In genomic region chr14:56097597-56097996, GRCm38 (mm10) we compare ENCODE assay signal across 27 mouse cellular contexts. TPM values are rescaled to one million over a fixed set of nuclear protein-coding genes. Genes with fewer than 3 reads are reported as not detected.
DNase-seq lines count a peak whose midpoint lies in the region; ATAC-seq and TF ChIP-seq lines count a peak whose summit lies in the region.
"Had no signal": no experiment of that assay in that cellular context is flagged by ENCODE, and none has a peak within 500 bp of the region (broad histone marks: within the 10 kb centered on the region; RNA-seq: fewer than 3 reads in every experiment).

No protein-coding gene starts in this region.

- 18% methylated on average over 1 of the region's 1 CpGs for WGBS in heart, embryonic 12.5 days
- 15% methylated on average over 1 of the region's 1 CpGs for WGBS in heart, postnatal 0 days
- 17% methylated on average over 1 of the region's 1 CpGs for WGBS in heart, adult 2 months
- 79% methylated on average over 1 of the region's 1 CpGs for WGBS in lung, embryonic 16.5 days

- peak overlapping the region; percentile 48 for H3K27ac ChIP-seq in heart, embryonic 12.5 days (ENCODE audit: poor library complexity, severe bottlenecking)
- H3K27ac ChIP-seq in heart, postnatal 0 days (ENCODE audit: low read depth): no peak overlapping the region
- no peak overlapping the region for H3K27ac ChIP-seq in heart, adult 2 months
- H3K27ac ChIP-seq in lung, embryonic 16.5 days (ENCODE audit: low read length): no peak overlapping the region
- H3K27ac ChIP-seq: embryonic facial prominence, embryonic 10.5 days; forebrain, embryonic 13.5 days; gastrocnemius, adult 2 months; hindbrain, embryonic 10.5 days; hindbrain, embryonic 14.5 days had no signal

- TF ChIP-seq EP300 in heart, postnatal 0 days (IDR thresholded peaks at IDR 0.05; ENCODE audit: low read depth): no peak
- no peak for TF ChIP-seq EP300 in heart, adult 2 months (IDR thresholded peaks at IDR 0.05; ENCODE audit: insufficient read depth, low read depth, low read length)

- H3K27me3 ChIP-seq in heart, embryonic 12.5 days (replicated peaks): no peaks in the 10 kb centered on the region
- H3K27me3 ChIP-seq in heart, postnatal 0 days (ENCODE audit: control insufficient read depth, insufficient read depth, low read length): no peaks in the 10 kb centered on the region
- H3K27me3 ChIP-seq in heart, adult 2 months (ENCODE audit: control insufficient read depth, insufficient read depth, low read length): no peaks in the 10 kb centered on the region
- H3K27me3 ChIP-seq in lung, embryonic 16.5 days (ENCODE audit: control insufficient read depth, insufficient read depth, low read depth, low read length): no peaks in the 10 kb centered on the region
- H3K27me3 ChIP-seq: forebrain, embryonic 13.5 days had no signal

- no peak for TF ChIP-seq CTCF in heart, postnatal 0 days (IDR thresholded peaks at IDR 0.05; ENCODE audit: low read depth)
- no peak for TF ChIP-seq CTCF in heart, adult 2 months (IDR thresholded peaks at IDR 0.05)

- peak; percentile 84 for ATAC-seq in heart, embryonic 12.5 days (ENCODE audit: insufficient number of reproducible peaks, low FRiP score)
- ATAC-seq in heart, postnatal 0 days (ENCODE audit: insufficient read depth, low read depth): peak; percentile 66
- 0 out of 2 replicates have a peak, but pooled peaks have one; percentile 10 for ATAC-seq in lung, embryonic 16.5 days (ENCODE audit: low read depth)
- ATAC-seq: forebrain, embryonic 13.5 days; forebrain, postnatal 0 days; intestine, postnatal 0 days had no signal

- H3K36me3 ChIP-seq in heart, embryonic 12.5 days: no peaks in the 10 kb centered on the region
- H3K36me3 ChIP-seq in heart, postnatal 0 days (replicated peaks; ENCODE audit: control insufficient read depth, insufficient read depth, low read length): no peaks in the 10 kb centered on the region
- H3K36me3 ChIP-seq in heart, adult 2 months (ENCODE audit: control insufficient read depth, insufficient read depth, low read length): no peaks in the 10 kb centered on the region
- H3K36me3 ChIP-seq in lung, embryonic 16.5 days (ENCODE audit: control insufficient read depth, insufficient read depth, low read length): no peaks in the 10 kb centered on the region
- H3K36me3 ChIP-seq: embryonic facial prominence, embryonic 10.5 days; hindbrain, embryonic 10.5 days had no signal

- H3K79me2 ChIP-seq in heart, adult 2 months (replicated peaks; ENCODE audit: control insufficient read depth, insufficient read depth, low read length): no peaks in the 10 kb centered on the region

- H3K9ac ChIP-seq in heart, embryonic 12.5 days: no peak overlapping the region
- no peak overlapping the region for H3K9ac ChIP-seq in heart, postnatal 0 days (replicated peaks; ENCODE audit: low read depth, low read length)
- no peak overlapping the region for H3K9ac ChIP-seq in heart, adult 2 months (ENCODE audit: low read depth, low read length)
- H3K9ac ChIP-seq in lung, embryonic 16.5 days (ENCODE audit: low read length): no peak overlapping the region
- H3K9ac ChIP-seq: forebrain, embryonic 13.5 days; forebrain, postnatal 0 days; hindbrain, embryonic 14.5 days had no signal

- H3K4me3 ChIP-seq in heart, embryonic 12.5 days: no peak overlapping the region
- no peak overlapping the region for H3K4me3 ChIP-seq in heart, postnatal 0 days (ENCODE audit: low read depth, low read length)
- no peak overlapping the region for H3K4me3 ChIP-seq in heart, adult 2 months
- H3K4me3 ChIP-seq in lung, embryonic 16.5 days (ENCODE audit: low read length): no peak overlapping the region
- H3K4me3 ChIP-seq: embryonic facial prominence, embryonic 10.5 days; forebrain, embryonic 13.5 days; gastrocnemius, adult 2 months; hindbrain, embryonic 10.5 days had no signal

- intact Hi-C loops in heart, adult 2 months (cut with DNase I): no loop called here

- H3K4me1 ChIP-seq in heart, embryonic 12.5 days (replicated peaks): peaks cover 9% of the 10 kb centered on the region
- H3K4me1 ChIP-seq in heart, postnatal 0 days (ENCODE audit: control insufficient read depth, insufficient read depth): no peaks in the 10 kb centered on the region
- no peaks in the 10 kb centered on the region for H3K4me1 ChIP-seq in heart, adult 2 months (ENCODE audit: control insufficient read depth, insufficient read depth, low read length)
- H3K4me1 ChIP-seq in lung, embryonic 16.5 days (replicated peaks; ENCODE audit: control insufficient read depth, insufficient read depth, low read length): no peaks in the 10 kb centered on the region
- H3K4me1 ChIP-seq: embryonic facial prominence, embryonic 10.5 days; forebrain, embryonic 13.5 days; hindbrain, embryonic 10.5 days had no signal

- no peaks in the 10 kb centered on the region for H3K9me3 ChIP-seq in heart, embryonic 12.5 days (replicated peaks)
- no peaks in the 10 kb centered on the region for H3K9me3 ChIP-seq in heart, postnatal 0 days (replicated peaks; ENCODE audit: control insufficient read depth, low read length)
- no peaks in the 10 kb centered on the region for H3K9me3 ChIP-seq in lung, embryonic 16.5 days (ENCODE audit: control insufficient read depth, low read length)
- H3K9me3 ChIP-seq: embryonic facial prominence, embryonic 10.5 days; forebrain, embryonic 13.5 days; hindbrain, embryonic 10.5 days had no signal

- DNase-seq in heart, adult 9 months (ENCODE audit: low spot score in 2 of 2): no peak
- peak; percentile 30 for DNase-seq in heart, postnatal 0 days (ENCODE audit: low spot score)
- DNase-seq in heart, adult 2 months: no peak
- no peak for DNase-seq in lung, adult 18-20 months
- DNase-seq in yolk sac, embryonic 10.5 days (ENCODE audit: low spot score): peak; percentile 20
- no peak for DNase-seq in adipocyte (ENCODE audit: low spot score)
- DNase-seq: adrenal gland, postnatal 14 days; B cell, adult 2 months; cerebellum, adult 11-12 months; cerebellum, adult 9-10 months; cerebellum, postnatal 25 days; forebrain, postnatal 0 days; gastrocnemius, adult 2 months; gastrocnemius, postnatal 25 days; kidney, adult 8-10 months had no signal

- TF ChIP-seq POLR2A in heart, adult 2 months (IDR thresholded peaks at IDR 0.05; ENCODE audit: insufficient read depth, low read depth, low read length): no peak

- no peak overlapping the region for H3K4me2 ChIP-seq in heart, embryonic 12.5 days
- no peak overlapping the region for H3K4me2 ChIP-seq in heart, postnatal 0 days (ENCODE audit: low read depth, low read length)
- no peak overlapping the region for H3K4me2 ChIP-seq in lung, embryonic 16.5 days (ENCODE audit: low read depth, low read length)
- H3K4me2 ChIP-seq: forebrain, embryonic 13.5 days; hindbrain, embryonic 14.5 days had no signal

RNA-seq across cellular contexts. Expression of gene Ctsg, which starts 4.8 kb away (rescaled TPM):
- polyA plus RNA-seq in heart, embryonic 12.5 days (2016; fragmentation: Nextera tagmentation; extraction: Ambion mirVana): 0.34 TPM in 1 of 2 replicates, not detected in the other
- total RNA-seq in heart, postnatal 0 days (2014; rRNA removed; ENCODE audit: low replicate concordance): not detected in 2 replicates
- polyA plus RNA-seq in heart, postnatal 0 days (2015; fragmentation: Nextera tagmentation; extraction: Ambion mirVana): 0.15 and 0.23 TPM in 2 replicates
- total RNA-seq in heart, adult 2 months (2021): not detected
- not detected in 2 replicates for polyA plus RNA-seq in heart, adult 2 months (2012; rRNA removed)
- 0.35 TPM in 1 of 2 replicates, not detected in the other for polyA plus RNA-seq in lung, embryonic 16.5 days (2015; fragmentation: Nextera tagmentation; extraction: Ambion mirVana)
- total RNA-seq: adrenal gland, adult 18-20 months; adrenal gland, postnatal 14 days; forebrain, postnatal 0 days; gastrocnemius, adult 2 months; gastrocnemius, postnatal 25 days; MEL had no signal
- polyA plus RNA-seq: cortical plate, adult 2 months; embryonic facial prominence, embryonic 10.5 days; forebrain, embryonic 13.5 days; hindbrain, embryonic 10.5 days; hindbrain, embryonic 14.5 days; intestine, postnatal 0 days had no signal

RNA-seq across cellular contexts. Expression of gene Mcpt8, which starts 12.5 kb away (rescaled TPM):
- polyA plus RNA-seq in heart, embryonic 12.5 days (2016; fragmentation: Nextera tagmentation; extraction: Ambion mirVana): not detected in 2 replicates
- total RNA-seq in heart, postnatal 0 days (2014; rRNA removed; ENCODE audit: low replicate concordance): not detected in 2 replicates
- 0.22 and 0.38 TPM in 2 replicates for polyA plus RNA-seq in heart, postnatal 0 days (2015; fragmentation: Nextera tagmentation; extraction: Ambion mirVana)
- total RNA-seq in heart, adult 2 months (2021): not detected
- polyA plus RNA-seq in heart, adult 2 months (2012; rRNA removed): 0.23 TPM in 1 of 2 replicates, not detected in the other
- polyA plus RNA-seq in lung, embryonic 16.5 days (2015; fragmentation: Nextera tagmentation; extraction: Ambion mirVana): 0.79 and 1.0 TPM in 2 replicates
- total RNA-seq: adrenal gland, adult 18-20 months; forebrain, postnatal 0 days; gastrocnemius, adult 2 months; gastrocnemius, postnatal 25 days; MEL had no signal
- polyA plus RNA-seq: cortical plate, adult 2 months; embryonic facial prominence, embryonic 10.5 days; forebrain, embryonic 13.5 days; forebrain, postnatal 0 days; hindbrain, embryonic 10.5 days; hindbrain, embryonic 14.5 days; intestine, postnatal 0 days had no signal

RNA-seq across cellular contexts. Expression of gene Gzme, which starts 22.8 kb away (rescaled TPM):
- not detected in 2 replicates for polyA plus RNA-seq in heart, embryonic 12.5 days (2016; fragmentation: Nextera tagmentation; extraction: Ambion mirVana)
- not detected in 2 replicates for total RNA-seq in heart, postnatal 0 days (2014; rRNA removed; ENCODE audit: low replicate concordance)
- polyA plus RNA-seq in heart, postnatal 0 days (2015; fragmentation: Nextera tagmentation; extraction: Ambion mirVana): not detected in 2 replicates
- not detected for total RNA-seq in heart, adult 2 months (2021)
- polyA plus RNA-seq in heart, adult 2 months (2012; rRNA removed): not detected in 2 replicates
- not detected in 2 replicates for polyA plus RNA-seq in lung, embryonic 16.5 days (2015; fragmentation: Nextera tagmentation; extraction: Ambion mirVana)
- total RNA-seq: adrenal gland, adult 18-20 months; adrenal gland, postnatal 14 days; forebrain, postnatal 0 days; gastrocnemius, adult 2 months; gastrocnemius, postnatal 25 days; granulocyte monocyte progenitor cell, adult 5-6 weeks; MEL had no signal
- polyA plus RNA-seq: cortical plate, adult 2 months; embryonic facial prominence, embryonic 10.5 days; forebrain, embryonic 13.5 days; forebrain, postnatal 0 days; hindbrain, embryonic 10.5 days; hindbrain, embryonic 14.5 days; intestine, postnatal 0 days had no signal

RNA-seq across cellular contexts. Expression of gene Gzmd, which starts 34.8 kb away (rescaled TPM):
- not detected in 2 replicates for polyA plus RNA-seq in heart, embryonic 12.5 days (2016; fragmentation: Nextera tagmentation; extraction: Ambion mirVana)
- not detected in 2 replicates for total RNA-seq in heart, postnatal 0 days (2014; rRNA removed; ENCODE audit: low replicate concordance)
- not detected in 2 replicates for polyA plus RNA-seq in heart, postnatal 0 days (2015; fragmentation: Nextera tagmentation; extraction: Ambion mirVana)
- not detected for total RNA-seq in heart, adult 2 months (2021)
- polyA plus RNA-seq in heart, adult 2 months (2012; rRNA removed): not detected in 2 replicates
- polyA plus RNA-seq in lung, embryonic 16.5 days (2015; fragmentation: Nextera tagmentation; extraction: Ambion mirVana): not detected in 2 replicates
- total RNA-seq: adrenal gland, adult 18-20 months; adrenal gland, postnatal 14 days; forebrain, postnatal 0 days; gastrocnemius, adult 2 months; gastrocnemius, postnatal 25 days; granulocyte monocyte progenitor cell, adult 5-6 weeks; MEL had no signal
- polyA plus RNA-seq: cortical plate, adult 2 months; embryonic facial prominence, embryonic 10.5 days; embryonic facial prominence, embryonic 14.5 days; forebrain, embryonic 13.5 days; forebrain, postnatal 0 days; hindbrain, embryonic 10.5 days; hindbrain, embryonic 14.5 days; intestine, postnatal 0 days had no signal

RNA-seq across cellular contexts. Expression of gene Mcpt4, which starts 35.5 kb away (rescaled TPM):
- polyA plus RNA-seq in heart, embryonic 12.5 days (2016; fragmentation: Nextera tagmentation; extraction: Ambion mirVana): 0.20 TPM in 1 of 2 replicates, not detected in the other
- 0.12 TPM in 1 of 2 replicates, not detected in the other for total RNA-seq in heart, postnatal 0 days (2014; rRNA removed; ENCODE audit: low replicate concordance)
- 1.8 and 2.3 TPM in 2 replicates for polyA plus RNA-seq in heart, postnatal 0 days (2015; fragmentation: Nextera tagmentation; extraction: Ambion mirVana)
- total RNA-seq in heart, adult 2 months (2021): 1 to 10 TPM; 1.2 to 1.3 TPM
- 2.4 and 2.8 TPM in 2 replicates for polyA plus RNA-seq in heart, adult 2 months (2012; rRNA removed)
- 0.23 and 0.83 TPM in 2 replicates for polyA plus RNA-seq in lung, embryonic 16.5 days (2015; fragmentation: Nextera tagmentation; extraction: Ambion mirVana)
- total RNA-seq: forebrain, postnatal 0 days; granulocyte monocyte progenitor cell, adult 5-6 weeks; MEL had no signal
- polyA plus RNA-seq: cortical plate, adult 2 months; embryonic facial prominence, embryonic 10.5 days; forebrain, embryonic 13.5 days; hindbrain, embryonic 10.5 days; hindbrain, embryonic 14.5 days had no signal

Comparison
In these comparisons a context has a peak if more than half of its experiments do, and no peak if none do; other contexts are left out.
1. DNase-seq: peak in heart, postnatal 0 days (single experiment) and yolk sac, embryonic 10.5 days (single experiment); none in heart, adult 9 months (0 of 2), heart, adult 2 months (0 of 2), lung, adult 18-20 months (0 of 2) and adipocyte (single experiment).
2. ATAC-seq: peak in every context shown above with its lines; median percentile 84 in heart, embryonic 12.5 days; 66 in heart, postnatal 0 days; 10 in lung, embryonic 16.5 days.